Mouse (Mus musculus) retina, postnatal 1 day (tissue): Measurements from ENCODE around the gene Pex26.

Experiments used
- DNase-seq: peaks from one replicate; pipeline ENCODE4 v3.0.0-alpha.2; 2012

Pex26 gene

DNA sequence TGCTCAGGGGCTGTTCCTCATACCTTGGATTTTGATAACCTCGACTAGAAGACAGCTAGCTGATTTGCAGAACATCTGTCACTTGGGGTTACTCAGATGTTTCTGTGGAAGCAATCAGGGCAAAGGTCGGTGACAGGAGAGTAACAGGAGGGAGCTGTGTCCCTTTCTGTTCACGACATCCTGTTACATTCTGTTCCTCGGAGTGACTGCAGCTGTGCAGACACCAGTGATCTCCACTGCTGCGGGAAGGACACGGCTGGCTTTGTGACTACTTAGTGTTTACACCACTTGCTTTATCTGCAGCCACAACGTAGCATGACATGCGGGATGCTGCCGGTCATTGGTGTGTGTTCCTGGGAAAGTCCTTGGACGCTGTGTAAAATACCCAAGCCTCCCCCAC lies 59.7 kb downstream of the Pex26 start:
- DNase-seq = no peak

DNA sequence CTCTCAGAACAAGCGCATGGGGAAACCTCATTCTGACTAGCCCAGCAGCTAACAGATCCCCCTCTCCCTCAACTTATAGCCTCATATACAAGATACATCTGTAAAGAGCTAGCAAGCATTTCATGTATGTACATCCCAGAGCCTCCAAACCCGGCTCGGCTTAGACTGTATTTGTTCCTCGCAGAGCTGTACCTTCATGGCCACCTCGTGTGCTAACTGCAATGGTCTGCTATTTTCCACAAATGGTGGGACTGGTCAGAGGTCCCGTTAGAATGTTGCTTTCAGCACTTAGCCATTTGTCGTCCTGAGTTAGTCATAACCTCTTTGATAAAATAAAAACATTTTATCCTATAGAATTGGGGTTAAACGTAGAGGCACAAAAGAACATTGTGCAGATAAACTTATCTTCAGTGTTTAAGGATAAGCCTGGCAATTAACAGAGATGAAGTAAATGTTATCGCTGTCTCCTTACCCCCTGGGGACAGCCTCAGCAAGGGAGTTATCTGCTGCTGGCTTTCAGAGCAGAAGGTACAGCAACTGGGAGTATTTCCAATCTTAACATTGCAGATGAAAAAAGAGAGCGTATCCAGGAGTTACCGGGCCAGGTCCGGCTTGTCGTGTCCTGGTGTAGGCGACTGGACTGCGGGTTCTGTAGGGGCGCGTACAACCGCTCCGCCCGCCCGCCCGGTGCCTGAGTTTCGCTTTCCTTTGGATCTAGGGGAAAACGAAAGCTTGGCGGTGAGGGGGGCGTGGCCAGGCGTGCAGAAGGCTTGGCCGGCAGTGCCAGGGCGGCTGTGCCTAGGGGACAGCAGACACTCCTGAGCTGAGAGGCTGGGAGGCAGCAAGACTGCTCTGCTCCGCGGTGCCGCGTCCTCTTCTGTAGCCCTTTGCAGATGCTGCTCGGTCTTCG lies 61.9 kb downstream of the Pex26 start, which contains the start of gene Usp18:
Gene Usp18 (plus strand): TSS at position 780 of the 910 bp plus-strand sequence.
- DNase-seq = peak; percentile 90

DNA sequence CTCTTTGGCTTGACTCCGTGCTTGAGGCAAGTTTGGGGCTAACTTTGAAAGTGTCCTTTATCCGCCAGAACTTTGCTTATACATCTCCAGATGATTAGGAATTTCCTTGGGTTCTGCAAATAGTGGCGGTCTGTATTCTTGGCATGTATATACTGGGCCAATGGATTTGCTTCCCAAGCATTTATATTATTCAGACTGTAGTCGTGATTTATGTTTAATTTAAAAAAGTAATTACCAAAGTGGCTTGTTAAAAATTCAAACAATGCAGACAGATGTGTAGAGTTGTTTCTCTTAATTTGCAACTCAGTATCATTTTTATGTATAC lies 62.5 kb downstream of the Pex26 start:
- no peak for DNase-seq
